8 mouse cellular contexts compared by ENCODE assay signal in genomic region chr6:87207373-87207982, GRCm38 (mm10).
DNase-seq lines count a peak whose midpoint lies in the region; ATAC-seq and TF ChIP-seq lines count a peak whose summit lies in the region.

No protein-coding gene starts in this region.

- H3K4me2 ChIP-seq in liver, embryonic 11.5 days, result no peak overlapping the region

- no peaks in the 10 kb centered on the region for H3K9me3 ChIP-seq in liver, embryonic 11.5 days (ENCODE audit: control insufficient read depth, low read length)

- H3K79me2 ChIP-seq in liver, adult 2 months (ENCODE audit: control insufficient read depth, insufficient read depth, low read length), result no peaks in the 10 kb centered on the region

- peak; percentile 91 for DNase-seq in liver, adult 2 months (ENCODE audit: extremely low read depth, low read depth, low spot score)
- no peak for DNase-seq in liver, embryonic 11.5 days (ENCODE audit: low spot score)
- peak; percentile 70 for DNase-seq in adrenal gland, postnatal 25 days
- DNase-seq in kidney, postnatal 36 days, result peak; percentile 85 to 86
- DNase-seq in retina, postnatal 1 day, result peak; percentile 46
- no peak for DNase-seq in right cerebral cortex, adult 2 months (ENCODE audit: low spot score in 2 of 2)
- DNase-seq in thymus, postnatal 25 days, result no peak

- ATAC-seq in liver, embryonic 11.5 days (replicated peaks; ENCODE audit: low FRiP score), result no peak
- peak; percentile 67 for ATAC-seq in granulocyte monocyte progenitor cell, adult 5-6 weeks (replicated peaks; ENCODE audit: poor library complexity, severe bottlenecking)

- H3K36me3 ChIP-seq in liver, adult 2 months (ENCODE audit: control insufficient read depth, insufficient read depth, low read length), result no peaks in the 10 kb centered on the region
- H3K36me3 ChIP-seq in liver, embryonic 11.5 days (ENCODE audit: control insufficient read depth, insufficient read depth, low read length), result no peaks in the 10 kb centered on the region

- no peak for TF ChIP-seq POLR2A in liver, adult 2 months (IDR thresholded peaks at IDR 0.05; ENCODE audit: extremely low read depth, insufficient read depth, low read length)

- no peak overlapping the region for H3K27ac ChIP-seq in liver, adult 2 months (replicated peaks; ENCODE audit: insufficient read depth, low read depth, low read length)
- H3K27ac ChIP-seq in liver, embryonic 11.5 days (ENCODE audit: low read depth, low read length), result no peak overlapping the region

- no peaks in the 10 kb centered on the region for H3K27me3 ChIP-seq in liver, adult 2 months (ENCODE audit: control insufficient read depth, insufficient read depth, low read length)
- H3K27me3 ChIP-seq in liver, embryonic 11.5 days (replicated peaks; ENCODE audit: control insufficient read depth, insufficient read depth, low read length), result no peaks in the 10 kb centered on the region

- WGBS in liver, adult 2 months, result 27% methylated on average over 13 of the region's 13 CpGs
- 67% methylated on average over 13 of the region's 13 CpGs for WGBS in liver, embryonic 11.5 days

- H3K4me3 ChIP-seq in liver, adult 2 months (ENCODE audit: insufficient read depth, low read depth, low read length), result no peak overlapping the region
- no peak overlapping the region for H3K4me3 ChIP-seq in liver, embryonic 11.5 days (ENCODE audit: low read depth, low read length)

- 0 out of 2 replicates have a peak, but pooled peaks cover 2% of the 10 kb centered on the region for H3K4me1 ChIP-seq in liver, adult 2 months (ENCODE audit: control insufficient read depth, insufficient read depth, low read length)
- H3K4me1 ChIP-seq in liver, embryonic 11.5 days (replicated peaks; ENCODE audit: control insufficient read depth, insufficient read depth, low read length), result no peaks in the 10 kb centered on the region; the same call in 1 of the 2 replicates

- TF ChIP-seq CTCF in liver, adult 2 months (IDR thresholded peaks at IDR 0.05; ENCODE audit: low read depth, low read length), result no peak

- no peak overlapping the region for H3K9ac ChIP-seq in liver, adult 2 months (ENCODE audit: low read depth, low read length)
- H3K9ac ChIP-seq in liver, embryonic 11.5 days (ENCODE audit: low read depth, low read length), result no peak overlapping the region

Comparison
In these comparisons a context has a peak if more than half of its experiments do, and no peak if none do; other contexts are left out.
1. DNase-seq: peak in liver, adult 2 months (single experiment), adrenal gland, postnatal 25 days (single experiment), kidney, postnatal 36 days (2 of 2) and retina, postnatal 1 day (single experiment); none in liver, embryonic 11.5 days (single experiment), right cerebral cortex, adult 2 months (0 of 2) and thymus, postnatal 25 days (single experiment).